Mouse (Mus musculus): ENCODE results near the gene Tmem136.
"Not testable (repeated sequence)": the region's sequence is repeated elsewhere in the genome, so short reads cannot be mapped to it uniquely, and the experiment has no call there.

Tmem136 gene

DNA sequence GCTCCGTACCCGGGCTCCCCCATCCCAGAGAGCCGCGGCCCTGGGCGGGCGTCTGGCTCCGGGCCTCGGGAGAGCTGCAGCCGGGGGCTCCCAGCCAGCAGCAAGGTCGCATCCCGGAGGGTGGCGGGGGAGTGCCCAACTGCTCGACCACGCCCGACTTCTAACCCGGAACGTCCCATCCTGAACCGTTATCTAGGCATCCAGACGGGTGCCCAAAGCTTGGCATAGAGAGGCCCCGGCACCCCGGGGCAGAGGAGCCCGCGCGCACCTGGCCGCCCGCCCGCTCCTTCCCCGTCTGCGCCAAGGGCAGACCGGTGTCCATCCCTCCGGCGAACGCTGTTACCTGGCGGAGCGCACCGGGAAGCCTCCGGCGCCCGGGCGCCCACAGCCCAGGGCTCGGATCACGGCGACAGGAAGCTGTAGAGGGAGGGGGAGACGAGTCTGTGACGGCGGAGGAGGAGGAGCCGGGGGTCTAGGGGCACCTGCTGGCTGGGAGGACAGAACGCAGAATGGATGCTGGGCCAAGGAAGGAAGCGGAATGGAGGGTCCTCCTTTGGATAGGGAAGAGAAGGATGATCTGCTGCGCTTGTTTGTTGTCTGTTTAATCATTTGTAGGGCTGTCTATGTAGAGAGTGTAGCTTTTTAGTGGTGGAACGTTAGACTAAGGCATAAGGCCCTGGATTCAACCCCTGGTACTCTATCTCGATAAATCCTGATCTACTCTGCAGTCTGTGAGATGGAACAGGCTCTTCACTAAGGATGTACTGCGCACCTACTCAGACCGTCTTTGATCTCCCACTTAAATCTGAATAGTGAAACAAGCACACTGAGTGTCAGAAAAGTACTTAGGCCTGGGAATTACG is at the start of gene Tmem136:
TSS of gene Tmem136 (minus strand) at position 437 of the 863 bp plus-strand sequence.
- no peak for DNase-seq (ENCODE audit: low read depth, low spot score)

DNA sequence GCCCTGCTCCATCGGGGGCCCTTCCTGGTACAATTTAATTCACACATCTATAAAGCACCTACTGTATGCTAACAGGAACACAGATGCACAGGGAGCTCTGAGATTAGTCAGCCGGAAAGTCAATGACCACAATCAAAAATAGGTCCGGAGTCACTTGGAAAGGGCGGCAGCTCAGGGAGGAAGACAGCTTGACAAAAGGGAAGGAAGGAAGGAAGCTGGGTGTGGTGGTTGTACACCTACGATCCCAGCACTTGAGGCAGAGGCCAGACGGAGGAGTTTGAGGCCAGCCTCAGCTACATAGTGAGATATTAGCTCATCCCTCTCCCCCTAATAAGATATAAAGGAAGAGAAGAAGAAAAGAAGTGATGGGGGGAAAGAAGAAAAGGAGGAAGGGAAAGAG is 39.6 kb upstream of the Tmem136 start:
- no peak for DNase-seq (ENCODE audit: low read depth, low spot score)

DNA sequence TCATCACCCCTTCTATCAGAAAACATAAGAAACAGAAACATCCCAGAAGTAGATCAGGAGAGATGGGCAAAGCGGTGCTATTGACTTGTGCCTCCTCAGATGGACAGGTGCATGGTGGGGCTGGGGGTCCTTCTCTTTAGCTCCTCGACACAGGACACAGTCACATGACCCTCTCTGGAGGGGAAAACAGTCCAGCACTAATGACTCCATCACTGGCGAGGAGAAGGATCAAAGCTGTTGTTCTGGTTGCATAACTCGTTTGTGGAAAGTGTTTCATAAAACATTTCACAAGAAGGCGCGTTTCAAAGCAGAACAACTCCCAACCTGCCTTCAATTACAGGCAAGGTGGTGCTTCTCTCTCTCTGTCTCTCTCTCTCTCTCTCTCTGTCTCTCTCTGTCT is 35.4 kb upstream of the Tmem136 start:
- no peak for DNase-seq (ENCODE audit: low read depth, low spot score)

DNA sequence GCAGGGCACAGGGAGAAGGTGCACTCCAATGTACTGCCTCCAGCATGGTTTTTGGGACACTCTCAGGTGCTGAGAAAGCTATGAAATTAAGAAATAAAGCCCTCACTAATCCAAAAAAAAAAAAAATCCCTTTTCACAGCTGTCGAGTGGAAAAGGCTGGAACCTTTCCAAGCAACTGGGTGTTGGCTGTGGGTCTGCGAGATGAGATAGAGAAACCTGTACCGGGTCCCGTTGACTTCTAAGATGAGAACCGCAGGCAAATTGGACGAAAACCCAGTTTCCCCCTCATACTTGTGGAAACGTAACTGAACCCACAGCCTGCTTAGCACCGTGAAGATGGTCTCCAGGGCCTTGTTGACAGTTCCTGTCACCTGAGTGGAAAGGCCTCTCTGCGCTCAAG is 34.6 kb upstream of the Tmem136 start:
- DNase-seq (ENCODE audit: low read depth, low spot score) = no peak

DNA sequence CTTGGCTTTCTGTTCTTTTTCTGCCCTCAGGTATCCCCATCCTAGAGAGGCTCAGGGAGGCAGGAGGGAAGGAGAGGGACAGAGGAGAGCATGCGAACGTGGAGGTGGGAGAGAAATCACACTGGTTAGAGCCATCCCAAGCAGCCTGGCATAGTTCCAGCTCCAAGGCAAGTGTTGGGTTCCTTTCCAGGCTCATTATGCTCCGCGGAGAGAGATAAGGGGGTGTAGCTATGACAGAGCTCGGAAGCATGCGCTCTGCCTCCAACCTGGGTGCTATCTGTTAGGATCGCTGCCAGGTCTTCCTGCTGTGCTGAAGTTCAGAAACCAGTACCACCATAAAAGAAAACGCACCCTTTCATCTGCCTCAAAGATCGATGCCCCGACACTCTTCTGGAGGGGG is 33.7 kb upstream of the Tmem136 start:
- DNase-seq (ENCODE audit: low read depth, low spot score) = no peak

DNA sequence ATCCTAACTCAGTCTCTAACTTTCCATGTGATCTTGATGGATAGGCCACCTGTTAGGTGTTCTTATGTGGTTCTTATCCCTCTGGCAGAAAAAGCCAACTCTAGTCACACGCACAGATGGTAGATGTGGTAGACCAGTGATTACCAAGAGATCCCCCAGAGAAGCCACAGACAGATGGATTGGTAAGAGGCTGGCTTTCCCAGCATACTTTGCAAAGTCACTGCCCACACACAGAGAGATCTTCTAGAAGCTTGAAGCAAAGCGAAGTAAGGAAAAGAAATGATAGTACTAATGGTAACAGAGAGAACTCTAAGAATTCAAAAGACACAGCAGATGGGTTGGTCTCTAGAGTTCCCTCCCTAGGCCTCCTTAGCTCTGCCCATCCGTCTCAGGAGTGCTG is 33.1 kb upstream of the Tmem136 start:
- no peak for DNase-seq (ENCODE audit: low read depth, low spot score)

DNA sequence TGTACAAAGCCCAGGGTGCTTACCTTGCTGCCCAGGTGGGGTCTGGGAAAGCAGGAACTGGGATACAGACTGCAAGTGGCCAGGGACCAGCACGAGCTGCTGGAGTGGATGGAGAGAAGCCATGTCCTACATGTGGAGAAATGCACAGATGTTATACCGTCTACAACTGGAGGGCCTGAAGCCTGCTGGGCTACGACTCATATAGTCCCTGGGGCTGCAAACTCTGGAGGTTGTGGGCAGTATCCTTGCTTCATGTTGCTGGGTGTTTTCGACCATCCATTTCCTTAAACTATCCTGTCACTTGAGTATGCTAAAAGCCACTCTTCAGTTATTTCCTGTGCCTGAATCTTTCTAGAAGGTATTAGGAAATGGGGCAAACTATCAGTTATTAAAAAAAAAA is 28.8 kb upstream of the Tmem136 start:
- peak; percentile 86 for DNase-seq (ENCODE audit: low read depth, low spot score)

DNA sequence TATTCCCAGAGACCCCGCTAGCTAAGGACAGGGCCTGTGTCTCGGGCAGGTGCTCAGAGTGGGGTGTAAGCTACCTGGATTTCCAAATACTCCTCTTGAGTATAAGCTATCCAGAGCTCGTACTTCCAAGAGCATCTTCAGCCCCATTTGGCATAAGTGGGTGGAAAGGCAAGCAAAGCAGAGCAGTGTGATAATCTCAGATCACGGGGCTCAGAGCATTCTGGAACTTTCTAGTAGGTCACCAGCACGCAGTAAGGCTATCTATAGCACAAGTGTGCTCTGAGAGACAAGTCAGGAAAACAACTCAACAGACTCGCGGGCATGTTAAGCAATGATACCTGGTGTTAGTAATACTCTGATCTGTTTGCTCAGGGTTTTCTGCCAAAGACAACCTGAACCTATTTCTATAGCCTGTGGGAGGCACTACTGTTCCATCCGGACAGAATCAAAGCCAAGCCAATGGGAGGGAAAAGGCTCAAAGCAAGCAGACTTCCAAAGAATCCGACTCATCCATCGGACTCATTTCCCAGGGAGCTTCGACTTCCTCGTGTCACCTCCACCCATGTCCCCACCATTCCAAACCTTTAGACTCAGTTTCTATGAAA is 27.9 kb upstream of the Tmem136 start:
- peak; percentile 76 for DNase-seq (ENCODE audit: low read depth, low spot score)

DNA sequence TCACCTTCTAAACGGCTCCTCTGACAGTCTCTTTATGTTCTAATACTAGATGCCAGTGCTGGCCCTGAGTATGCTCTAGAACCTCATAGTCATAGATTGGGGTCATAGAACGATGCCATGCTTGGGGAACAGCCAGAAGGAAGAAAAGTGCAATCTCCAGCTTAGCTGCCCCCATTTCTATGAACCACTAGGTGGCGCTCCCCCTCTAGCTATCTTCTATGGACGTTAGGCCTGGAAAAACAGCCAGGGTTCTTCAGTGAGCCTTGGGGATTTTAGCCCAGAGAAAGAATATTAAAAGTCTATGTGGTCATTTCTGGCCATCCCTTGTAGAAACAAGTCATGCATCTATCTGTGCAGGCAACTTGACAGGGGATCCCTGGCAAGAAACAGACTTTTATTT is 25.5 kb upstream of the Tmem136 start:
- DNase-seq (ENCODE audit: low read depth, low spot score) = peak; percentile 85

DNA sequence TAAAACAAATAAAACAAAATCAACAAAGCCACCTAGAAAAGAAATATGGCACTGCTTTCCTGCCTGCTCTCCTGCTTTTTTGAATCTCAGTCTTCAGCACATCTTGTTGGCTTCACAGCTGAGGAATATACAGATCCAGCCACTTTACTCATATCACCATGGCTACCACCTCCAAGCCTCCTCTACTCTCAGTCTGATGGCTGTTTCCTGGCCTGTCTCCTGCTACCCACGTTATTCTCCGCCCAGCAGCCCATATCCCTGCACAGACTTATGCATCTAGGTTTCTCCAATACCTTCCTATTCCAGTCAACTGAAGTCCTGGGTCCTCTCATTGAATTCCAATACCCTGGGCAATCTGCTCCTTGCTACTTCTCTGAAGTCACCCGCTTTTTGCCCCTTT is 17.2 kb upstream of the Tmem136 start:
- DNase-seq (ENCODE audit: low read depth, low spot score) = no peak

DNA sequence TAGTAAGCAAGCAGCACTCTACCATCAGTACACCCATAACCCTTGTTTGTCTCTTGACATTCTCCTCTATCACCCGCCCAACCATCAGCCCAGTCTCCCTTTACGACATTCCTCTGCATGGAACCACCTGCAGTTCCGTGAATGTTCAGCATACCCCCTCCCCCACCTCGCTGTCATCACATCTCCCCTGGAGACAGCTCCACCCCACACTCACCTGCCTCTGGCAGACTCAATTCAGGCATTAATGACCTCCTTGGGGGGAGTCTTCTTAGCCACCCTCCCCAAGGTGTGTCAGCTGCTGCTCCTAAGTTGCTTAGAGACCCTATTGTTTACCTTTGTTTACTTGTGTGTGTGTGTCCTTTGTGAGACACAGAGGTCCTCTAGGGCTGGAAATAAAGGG is 16.0 kb upstream of the Tmem136 start:
- no peak for DNase-seq (ENCODE audit: low read depth, low spot score)

DNA sequence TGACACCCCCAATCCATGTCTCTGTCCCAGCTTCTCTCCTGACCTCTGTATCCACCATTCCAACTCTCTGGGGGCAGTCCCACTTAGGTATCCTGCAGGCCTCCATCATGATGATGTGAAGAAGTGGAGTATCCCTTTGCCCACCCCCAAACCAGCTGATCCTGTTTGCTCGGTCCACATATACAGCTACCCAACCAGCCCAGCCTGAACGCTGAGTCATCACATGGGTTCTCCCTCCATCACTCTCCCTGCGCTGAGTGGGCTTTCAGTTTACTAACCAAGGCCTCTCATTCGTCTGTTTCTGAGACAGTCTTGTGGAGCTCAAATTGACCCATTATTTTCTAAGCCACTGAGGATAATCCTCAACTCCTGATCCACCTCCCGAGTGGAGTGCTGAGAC is 15.6 kb upstream of the Tmem136 start:
- no peak for DNase-seq (ENCODE audit: low read depth, low spot score)

DNA sequence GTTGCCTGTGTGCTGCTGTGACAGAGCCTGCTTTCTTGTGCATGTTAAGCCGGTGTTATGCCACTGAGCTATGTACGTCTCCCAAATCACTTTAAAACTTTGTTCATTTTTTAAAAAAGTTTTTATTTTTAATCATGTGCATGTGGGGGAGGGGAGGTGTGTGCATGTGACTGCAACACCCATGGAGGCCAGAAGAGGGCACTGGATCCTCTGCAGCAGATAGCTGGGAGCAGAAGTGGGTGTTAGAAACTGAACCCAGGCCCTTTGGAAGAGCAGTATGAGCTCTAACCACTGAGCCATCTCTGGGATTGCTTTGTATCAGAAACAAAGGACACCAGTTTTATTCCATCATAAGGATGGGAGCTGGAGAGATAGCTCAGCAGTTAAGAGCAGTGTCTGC is 14.3 kb upstream of the Tmem136 start:
- DNase-seq (ENCODE audit: low read depth, low spot score) = no peak

DNA sequence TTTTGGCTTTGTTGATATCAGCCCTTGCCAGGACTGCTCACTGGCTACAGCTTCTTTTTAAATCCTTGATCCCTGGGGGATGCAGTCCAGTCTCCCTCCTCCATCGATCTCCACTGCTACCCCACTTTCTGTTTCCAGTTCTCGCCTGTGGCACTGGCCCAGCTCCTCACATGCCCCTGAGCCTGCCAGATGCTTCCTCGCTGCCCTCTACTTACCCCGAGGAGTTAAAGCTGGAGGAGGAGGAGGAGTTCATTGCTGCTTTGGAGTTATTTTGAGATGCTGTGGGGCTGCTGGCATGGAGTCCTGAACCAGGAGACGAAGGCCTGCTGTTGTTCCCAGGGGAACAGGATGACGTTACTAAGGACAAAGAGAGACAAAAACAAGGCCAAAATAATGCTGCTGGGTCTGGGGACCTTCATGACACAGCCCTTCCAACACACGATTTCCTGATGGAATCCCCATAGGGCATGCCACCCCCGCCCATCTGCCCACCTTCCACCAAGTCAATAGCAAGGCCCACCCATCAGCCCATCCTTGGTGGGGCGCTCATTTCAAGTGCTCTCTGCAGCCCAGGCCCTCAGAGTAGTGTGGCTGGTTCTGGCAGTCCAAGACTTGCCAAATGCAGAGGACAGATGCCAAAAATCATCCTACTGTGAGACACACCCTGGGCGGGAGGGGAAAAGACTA is 10.9 kb upstream of the Tmem136 start:
- DNase-seq (ENCODE audit: low read depth, low spot score) = peak; percentile 60

DNA sequence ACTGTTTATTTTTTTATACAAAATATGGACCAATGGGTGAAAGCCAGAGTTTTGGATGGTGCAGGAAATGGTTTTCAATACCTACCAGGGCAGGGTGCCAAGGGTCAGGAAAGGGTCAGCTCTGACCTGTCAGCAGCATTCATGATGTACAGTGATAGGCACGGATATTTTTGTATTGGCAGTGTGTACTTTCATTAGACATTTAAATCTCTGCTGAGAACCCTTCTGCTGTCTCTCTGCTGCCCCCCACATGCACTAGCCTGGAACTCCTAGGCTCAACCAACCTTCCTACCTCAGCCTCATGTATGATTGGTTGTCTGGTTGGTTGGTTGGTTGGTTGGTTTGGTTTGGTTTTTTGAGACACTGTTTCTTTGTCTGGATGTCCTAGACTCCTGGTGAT is 6.0 kb upstream of the Tmem136 start:
- DNase-seq (ENCODE audit: low read depth, low spot score) = peak; percentile 39

DNA sequence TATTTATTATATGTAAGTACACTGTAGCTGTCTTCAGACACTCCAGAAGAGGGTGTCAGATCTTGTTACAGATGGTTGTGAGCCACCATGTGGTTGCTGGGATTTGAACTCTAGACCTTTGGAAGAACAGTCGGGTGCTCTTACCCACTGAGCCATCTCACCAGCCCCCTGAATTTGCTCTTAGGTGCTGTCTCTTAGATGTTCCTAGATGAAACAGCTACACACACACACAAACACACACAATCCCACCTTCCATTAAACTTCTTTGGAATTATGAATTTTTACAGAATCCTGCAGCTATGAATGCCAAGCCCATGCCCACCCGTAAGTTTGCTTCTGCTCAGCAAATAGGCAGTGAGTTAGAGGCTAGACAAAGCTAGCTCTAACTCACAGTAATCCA is 5.6 kb upstream of the Tmem136 start:
- DNase-seq (ENCODE audit: low read depth, low spot score) = not testable (repeated sequence)

DNA sequence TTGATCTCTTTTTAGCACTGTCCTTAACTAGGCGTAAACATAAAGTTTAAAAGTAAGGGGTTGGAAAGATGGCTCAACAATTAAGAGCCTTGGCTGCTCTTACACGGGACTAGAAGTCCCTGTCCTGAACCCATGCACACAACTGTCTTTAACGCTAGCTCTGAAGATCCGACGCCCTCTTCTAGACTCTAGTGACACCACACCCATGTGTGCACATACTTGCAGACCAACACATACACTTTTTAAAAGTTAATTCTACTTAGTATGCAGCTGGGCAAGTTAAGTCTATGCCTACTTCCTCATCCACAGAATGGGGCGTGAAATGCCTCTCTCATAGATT is 597 bp upstream of the Tmem136 start:
- DNase-seq (ENCODE audit: low read depth, low spot score) = no peak

DNA sequence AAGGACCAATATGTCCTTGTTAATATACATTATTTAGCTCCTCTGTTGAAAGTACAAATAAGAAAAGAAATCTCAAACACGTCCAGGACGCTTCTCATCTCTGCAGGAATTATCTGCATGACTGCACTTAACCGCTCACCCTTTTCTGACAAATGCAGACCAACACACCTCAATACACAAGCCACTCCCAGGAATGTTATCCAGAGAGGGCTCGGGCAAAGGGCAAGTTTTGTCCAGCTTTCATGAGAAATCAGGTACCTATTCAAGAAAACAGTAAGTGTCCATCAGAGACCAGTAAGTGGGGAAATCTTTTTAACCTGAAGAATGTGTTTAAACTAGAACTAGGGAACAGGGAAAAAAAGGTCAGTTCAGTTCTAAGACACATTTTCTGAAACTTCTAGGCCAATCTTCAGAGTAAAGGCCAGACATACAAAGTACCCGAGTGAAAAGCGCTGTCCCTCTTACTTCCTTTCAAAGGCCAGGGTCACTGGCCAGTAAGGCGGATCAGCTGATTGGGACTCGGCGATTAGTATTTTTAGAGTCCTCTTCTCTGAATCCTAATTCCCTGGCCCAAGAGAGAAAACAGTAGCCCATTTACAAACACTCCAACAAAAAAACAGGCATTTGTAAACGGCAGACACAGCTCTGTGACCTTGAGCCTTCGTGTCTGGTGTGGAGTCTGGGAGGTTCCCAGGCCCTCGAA is 788 bp downstream of the Tmem136 start:
- DNase-seq (ENCODE audit: low read depth, low spot score) = no peak

DNA sequence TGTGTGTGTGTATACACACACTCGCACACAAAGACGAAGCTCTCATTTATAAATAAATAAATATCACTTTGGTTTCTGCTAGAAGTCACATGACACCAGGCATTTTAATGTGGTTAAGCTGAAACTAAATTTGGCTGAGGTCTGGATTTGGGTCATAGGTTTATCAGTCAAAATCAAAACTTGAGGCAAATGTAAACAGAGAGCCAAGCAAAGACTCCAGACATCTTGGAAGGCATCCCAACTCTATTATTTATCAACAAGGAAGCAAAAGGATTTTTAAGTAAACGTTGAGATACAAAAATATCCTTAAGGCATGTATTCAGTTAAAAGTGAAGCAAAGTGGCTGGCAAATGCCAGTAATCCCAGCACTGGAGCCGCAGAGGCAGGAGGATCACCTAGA is 1.5 kb downstream of the Tmem136 start:
- peak; percentile 35 for DNase-seq (ENCODE audit: low read depth, low spot score)

DNA sequence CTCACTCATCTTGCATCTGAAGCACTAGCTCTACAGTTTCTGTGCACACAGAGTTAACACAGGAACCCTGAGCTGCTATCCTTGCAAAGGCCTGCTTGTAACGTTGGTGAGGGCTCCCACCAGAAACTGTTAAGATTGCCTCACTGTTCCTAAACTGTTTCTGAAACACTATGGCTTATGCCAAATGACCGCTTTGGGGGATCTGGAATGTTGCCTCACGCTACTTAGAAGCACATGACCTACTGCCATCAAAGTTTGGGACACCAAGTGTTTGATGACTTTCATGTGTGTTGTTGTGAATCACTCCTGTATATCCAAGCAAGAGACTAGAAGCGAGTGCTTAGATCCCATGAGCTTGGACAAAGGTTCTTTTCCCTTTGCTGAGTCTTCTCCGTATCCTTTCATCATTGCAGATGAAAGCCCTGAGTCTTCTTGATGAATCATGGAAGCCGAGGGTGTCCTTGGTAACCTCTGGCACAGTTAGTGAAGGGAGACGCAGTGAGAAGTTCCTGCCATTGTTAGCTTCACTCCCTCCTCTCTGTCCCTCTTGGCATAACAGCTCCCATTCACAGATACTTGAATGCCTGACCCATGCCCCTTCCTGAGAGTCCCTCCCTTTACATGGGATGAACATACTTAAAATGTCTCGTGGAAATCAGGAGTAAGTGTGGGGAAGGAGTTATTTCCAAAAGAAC is 5.9 kb downstream of the Tmem136 start:
- DNase-seq (ENCODE audit: low read depth, low spot score) = no peak

DNA sequence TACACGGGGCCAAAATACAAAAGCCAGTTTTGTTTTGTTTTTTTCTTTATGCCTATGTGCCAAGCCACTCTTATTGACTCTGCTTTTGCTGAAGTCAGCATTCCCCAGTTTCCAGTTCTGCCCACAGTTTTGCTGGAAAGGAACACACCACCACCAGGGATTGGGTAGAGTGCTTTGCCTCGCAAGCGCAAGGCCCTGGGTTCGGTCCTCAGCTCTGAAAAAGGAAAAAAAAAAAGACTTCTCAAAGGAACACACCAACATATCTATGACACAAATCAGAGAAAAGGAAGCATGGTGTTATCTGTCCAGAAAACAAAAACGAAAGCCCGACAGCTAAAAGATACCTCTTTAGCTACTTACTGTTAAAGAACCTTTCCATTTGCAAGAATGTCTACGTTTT is 7.2 kb downstream of the Tmem136 start:
- no peak for DNase-seq (ENCODE audit: low read depth, low spot score)

DNA sequence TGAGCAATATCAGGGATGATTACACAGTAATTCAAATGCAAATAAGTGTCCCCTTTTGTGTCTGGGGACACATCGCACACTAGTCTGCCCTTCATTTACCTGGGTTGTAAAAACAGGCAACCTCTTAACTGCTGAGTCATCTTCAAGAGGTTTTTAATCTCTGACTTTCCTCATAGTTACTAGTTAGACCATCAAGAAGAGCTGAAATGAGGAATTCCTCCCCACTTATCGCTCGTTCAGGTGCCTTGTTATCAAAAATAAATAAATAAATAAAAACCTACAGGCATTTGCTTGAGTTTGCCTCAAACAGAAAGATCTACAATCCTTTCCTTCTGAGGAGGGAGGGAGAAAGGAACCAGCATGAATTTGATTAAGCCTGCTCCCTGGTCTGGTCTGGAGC is 7.6 kb downstream of the Tmem136 start:
- no peak for DNase-seq (ENCODE audit: low read depth, low spot score)
